Mouse (Mus musculus) heart, adult 2 months (tissue): Measurements from ENCODE around the gene Cyth4. TPM values are rescaled to one million over a fixed set of nuclear protein-coding genes. Genes with fewer than 3 reads are reported as not detected.

Experiments used
- DNase-seq, 2 experiments: peaks; one replicate each; pipeline ENCODE4 v3.0.0; 2021
- H3K27ac ChIP-seq: fragments of 200-600 bp; 2 replicates; pipeline ENCODE4 v1.8.1; 2022
- H3K27me3 ChIP-seq: fragments of 200-500 bp; 2 replicates; pipeline ENCODE4 v1.6.1; 2012; ENCODE audit warnings: mild to moderate bottlenecking, low read length, inconsistent platforms, mixed read lengths; ENCODE audit not compliant: control insufficient read depth, insufficient read depth
- H3K36me3 ChIP-seq: fragments of 200-500 bp; 2 replicates; pipeline ENCODE4 v1.6.1; 2012; ENCODE audit warnings: low read length, inconsistent platforms; ENCODE audit not compliant: control insufficient read depth, insufficient read depth
- H3K4me1 ChIP-seq: fragments of 200-500 bp; 2 replicates; pipeline ENCODE4 v1.6.1; 2011; ENCODE audit warnings: low read length; ENCODE audit not compliant: control insufficient read depth, insufficient read depth
- H3K4me3 ChIP-seq: fragments of 200-600 bp; 2 replicates; pipeline ENCODE4 v1.8.1; 2022
- H3K79me2 ChIP-seq: fragments of 200-500 bp; replicated peaks from 2 replicates; pipeline ENCODE4 v1.6.1; 2012; ENCODE audit warnings: mild to moderate bottlenecking, inconsistent platforms, low read length, moderate library complexity, mixed read lengths; ENCODE audit not compliant: control insufficient read depth, insufficient read depth
- H3K9ac ChIP-seq: fragments of 200-500 bp; 2 replicates; pipeline ENCODE4 v1.6.1; 2012; ENCODE audit warnings: low read depth, mild to moderate bottlenecking, control low read depth, inconsistent platforms, low read length, mixed read lengths
- CTCF ChIP-seq: fragments of 200-600 bp; IDR thresholded peaks from 2 replicates; pipeline ENCODE4 v1.8.1; 2022; ENCODE audit warnings: antibody characterized with exemption, mild to moderate bottlenecking, moderate library complexity
- EP300 ChIP-seq: fragments of 200-500 bp; IDR thresholded peaks from 2 replicates; pipeline ENCODE4 v1.6.1; 2011; ENCODE audit warnings: low read depth, low read length, control low read depth; ENCODE audit not compliant: insufficient read depth
- POLR2A ChIP-seq: fragments of 200-500 bp; IDR thresholded peaks from 2 replicates; pipeline ENCODE4 v1.6.1; 2011; ENCODE audit warnings: mild to moderate bottlenecking, low read depth, low read length, control low read depth; ENCODE audit not compliant: insufficient read depth
- WGBS: fragments of 180-500 bp; shearing (Covaris S2); methylation state at CpG from one replicate; pipeline ENCODE4 v1.1.7; 2018; 5-methylcytosine and 5-hydroxymethylcytosine counted together
- intact Hi-C: fragments of 180-260 bp; cut with DNase I; formaldehyde crosslinking; loops from one replicate; pipeline ENCODE4 v1.15.1; 2025
- polyA plus RNA-seq: library from polyadenylated mRNA; depleted of rRNA; stranded (reverse); fragments of >200 nt; gene quantifications from 2 replicates; pipeline ENCODE4 v1.2.3, GENCODE M21; 2012
- total RNA-seq, 2 experiments: library from RNA; stranded (reverse); gene quantifications; 2 replicates each; pipeline ENCODE4 v1.2.3; 2021

Cyth4 gene
- total and polyA plus RNA-seq, 3 experiments, result 6.1 to 12.8 (median 6.7) TPM

- Histone ChIP-seq H3K27ac (no peak overlapping the region), H3K36me3 (no peaks in the 10 kb centered on the region), H3K4me1 (no peaks in the 10 kb centered on the region), H3K79me2 (no peaks in the 10 kb centered on the region), H3K9ac (no peak overlapping the region), H3K4me3 (no peak overlapping the region), H3K27me3 (no peaks in the 10 kb centered on the region)
- TF ChIP-seq POLR2A, result no peak
- TF ChIP-seq EP300, result no peak
- no peak for TF ChIP-seq CTCF
- intact Hi-C loops, result no loop called here
- 74% methylated on average over 6 of the region's 6 CpGs for WGBS
- DNase-seq, result no peak
These were observed 343 bp upstream of the Cyth4 start for GRCm38 (mm10) chr15:78596504-78596903.

DNA sequence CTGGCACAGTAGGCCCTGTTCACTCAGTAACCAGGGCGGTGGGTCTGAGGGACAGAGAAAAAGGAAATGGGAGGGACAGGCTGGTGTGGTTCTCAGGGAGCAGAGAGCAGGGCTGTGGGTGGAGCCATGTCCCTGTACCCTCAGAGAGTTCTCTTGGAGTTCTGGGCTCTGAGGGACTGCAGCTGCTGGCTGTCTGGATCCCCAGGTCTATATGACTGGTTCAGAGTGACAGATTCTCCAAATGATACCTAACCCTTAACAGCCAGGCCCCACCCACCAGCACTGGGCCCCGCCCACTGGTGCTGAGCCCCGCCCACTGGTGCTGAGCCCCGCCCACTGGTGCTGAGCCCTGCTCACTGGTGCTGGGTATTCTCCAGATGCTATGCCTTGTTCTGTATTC is 882 bp downstream of the Cyth4 start:
- intact Hi-C loops, result no loop called here
- H3K27me3 ChIP-seq, result no peaks in the 10 kb centered on the region
- 41% methylated on average over 4 of the region's 4 CpGs for WGBS
- TF ChIP-seq CTCF (no peak), POLR2A (peak; percentile 45; the same call in 1 of the 2 replicates), EP300 (no peak)
- DNase-seq, result peak; percentile 52 to 69
- H3K36me3 ChIP-seq, result no peaks in the 10 kb centered on the region
- H3K4me3 ChIP-seq, result no peak overlapping the region
- H3K4me1 ChIP-seq, result no peaks in the 10 kb centered on the region
- H3K27ac ChIP-seq, result peak overlapping the region; percentile 49; the same call in 1 of the 2 replicates
- H3K9ac ChIP-seq, result no peak overlapping the region
- H3K79me2 ChIP-seq, result no peaks in the 10 kb centered on the region

GRCm38 (mm10) chr15:78599124-78599523 is 2.3 kb downstream of the Cyth4 start:
- Histone ChIP-seq H3K79me2 (no peaks in the 10 kb centered on the region), H3K27ac (no peak overlapping the region; the same call in 1 of the 2 replicates), H3K9ac (no peak overlapping the region), H3K4me1 (no peaks in the 10 kb centered on the region), H3K4me3 (no peak overlapping the region), H3K36me3 (no peaks in the 10 kb centered on the region), H3K27me3 (no peaks in the 10 kb centered on the region)
- WGBS, result 88% methylated on average over 6 of the region's 6 CpGs
- intact Hi-C loops, result no loop called here
- DNase-seq, result peak; percentile 40 to 73
- no peak for TF ChIP-seq EP300
- no peak for TF ChIP-seq CTCF
- TF ChIP-seq POLR2A, result no peak

- no peak overlapping the region for H3K4me3 ChIP-seq
These were observed 2.8 kb downstream of the Cyth4 start for GRCm38 (mm10) chr15:78599529-78600193.

GRCm38 (mm10) chr15:78601180-78601579 is 4.3 kb downstream of the Cyth4 start:
- Histone ChIP-seq H3K27ac (no peak overlapping the region), H3K9ac (no peak overlapping the region), H3K36me3 (no peaks in the 10 kb centered on the region), H3K4me3 (no peak overlapping the region), H3K4me1 (no peaks in the 10 kb centered on the region), H3K27me3 (no peaks in the 10 kb centered on the region), H3K79me2 (no peaks in the 10 kb centered on the region)
- no peak for DNase-seq
- TF ChIP-seq EP300 (no peak), CTCF (no peak), POLR2A (no peak)
- 56% methylated on average over 6 of the region's 6 CpGs for WGBS
- intact Hi-C loops, result no loop called here

More at GRCm38 (mm10) chr15:78599529-78600193, 2.8 kb downstream of the Cyth4 start:
- H3K27ac ChIP-seq, result no peak overlapping the region; the same call in 1 of the 2 replicates
- no peaks in the 10 kb centered on the region for H3K27me3 ChIP-seq
- H3K79me2 ChIP-seq, result no peaks in the 10 kb centered on the region
- H3K9ac ChIP-seq, result no peak overlapping the region
- DNase-seq, result no peak
- no peaks in the 10 kb centered on the region for H3K36me3 ChIP-seq
- intact Hi-C loops, result no loop called here
- TF ChIP-seq POLR2A (no peak), CTCF (no peak), EP300 (no peak)
- WGBS, result 72% methylated on average over 13 of the region's 13 CpGs
- no peaks in the 10 kb centered on the region for H3K4me1 ChIP-seq

DNA sequence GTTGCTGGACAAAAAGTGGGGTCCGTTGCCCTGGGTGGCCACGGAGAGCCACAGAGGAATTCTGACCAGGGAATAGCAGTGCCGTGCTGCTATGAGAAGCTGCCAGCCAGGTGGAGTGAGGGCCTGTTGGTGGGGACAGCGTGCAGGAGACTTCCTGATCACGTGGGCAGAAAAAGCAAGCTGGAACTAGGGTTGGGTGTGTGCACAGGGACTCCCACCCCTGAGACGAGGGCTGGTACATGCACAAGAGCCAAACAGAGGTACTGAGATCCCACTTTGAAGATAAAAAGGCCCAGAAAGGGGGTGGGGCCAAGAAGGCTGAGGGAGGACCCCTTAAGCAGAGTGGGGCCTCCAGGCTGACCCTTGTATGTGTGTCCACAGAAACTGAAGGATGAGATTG is 7.4 kb downstream of the Cyth4 start:
- H3K4me1 ChIP-seq, result no peaks in the 10 kb centered on the region
- no peaks in the 10 kb centered on the region for H3K36me3 ChIP-seq
- no peaks in the 10 kb centered on the region for H3K79me2 ChIP-seq
- H3K27ac ChIP-seq, result no peak overlapping the region
- H3K9ac ChIP-seq, result no peak overlapping the region
- no peak for DNase-seq
- no peaks in the 10 kb centered on the region for H3K27me3 ChIP-seq
- H3K4me3 ChIP-seq, result no peak overlapping the region
- WGBS, result 73% methylated on average over 6 of the region's 6 CpGs
- TF ChIP-seq CTCF (no peak), EP300 (no peak)
- intact Hi-C loops, result no loop called here
